Mouse (Mus musculus) heart, postnatal 0 days (tissue): ENCODE results near the gene Grik4. TPM values are rescaled to one million over a fixed set of nuclear protein-coding genes. Genes with fewer than 3 reads are reported as not detected.

Experiments used
- ATAC-seq: fragments of 200-750 bp; cut with Nextera tagmentation; 2 replicates; pipeline ENCODE4 v1.8.0; 2017; ENCODE audit warnings: low read depth, moderate number of reproducible peaks, moderate library complexity; ENCODE audit not compliant: insufficient read depth
- DNase-seq: peaks from one replicate; pipeline ENCODE4 v3.0.0-alpha.2; 2016; ENCODE audit warnings: low spot score
- H3K27ac ChIP-seq: fragments of 300-500 bp; sonication (generic); 2 replicates; pipeline ENCODE4 v1.5.1; 2014; ENCODE audit warnings: low read depth, mild to moderate bottlenecking
- H3K27me3 ChIP-seq: fragments of 300-500 bp; sonication (generic); 2 replicates; pipeline ENCODE4 v1.6.1; 2014; ENCODE audit warnings: low read length, mixed read lengths; ENCODE audit not compliant: control insufficient read depth, insufficient read depth
- H3K36me3 ChIP-seq: fragments of 300-500 bp; sonication (generic); replicated peaks from 2 replicates; pipeline ENCODE4 v1.6.1; 2014; ENCODE audit warnings: low read length, mixed read lengths; ENCODE audit not compliant: control insufficient read depth, insufficient read depth
- H3K4me1 ChIP-seq: fragments of 300-500 bp; sonication (generic); 2 replicates; pipeline ENCODE4 v1.6.1; 2014; ENCODE audit warnings: antibody characterized with exemption; ENCODE audit not compliant: control insufficient read depth, insufficient read depth
- H3K4me2 ChIP-seq: fragments of 300-500 bp; sonication (generic); 2 replicates; pipeline ENCODE4 v1.6.1; 2014; ENCODE audit warnings: low read depth, mild to moderate bottlenecking, low read length, moderate library complexity
- H3K4me3 ChIP-seq: fragments of 300-500 bp; sonication (generic); 2 replicates; pipeline ENCODE4 v1.5.1; 2014; ENCODE audit warnings: low read depth, low read length
- H3K9ac ChIP-seq: fragments of 300-500 bp; sonication (generic); replicated peaks from 2 replicates; pipeline ENCODE4 v1.6.1; 2014; ENCODE audit warnings: low read depth, low read length, mixed read lengths
- H3K9me3 ChIP-seq: fragments of 300-500 bp; sonication (generic); replicated peaks from 2 replicates; pipeline ENCODE4 v1.6.1; 2016; ENCODE audit warnings: low read length; ENCODE audit not compliant: control insufficient read depth
- CTCF ChIP-seq: IDR thresholded peaks from 2 replicates; pipeline ENCODE4 v1.5.1; 2016; ENCODE audit warnings: antibody characterized with exemption, control low read depth, low read depth
- EP300 ChIP-seq: IDR thresholded peaks from 2 replicates; pipeline ENCODE4 v1.6.1; 2016; ENCODE audit warnings: antibody characterized with exemption, low read depth
- WGBS: fragments of 180-500 bp; shearing (Covaris S2); extraction: QIAGEN DNeasy Blood & Tissue Kit; methylation state at CpG from one replicate; pipeline ENCODE4 v1.1.7; 2014; 5-methylcytosine and 5-hydroxymethylcytosine counted together
- polyA plus RNA-seq: library from polyadenylated mRNA; unstranded; fragments of >200 nt; fragmentation: Nextera tagmentation; extraction: Ambion mirVana; gene quantifications from 2 replicates; pipeline ENCODE4 v1.2.1, GENCODE M21; 2015
- total RNA-seq: library from RNA; depleted of rRNA; stranded (reverse); fragments of >200 nt; gene quantifications from 2 replicates; pipeline ENCODE4 v1.2.3, GENCODE M21; 2014; ENCODE audit warnings: low replicate concordance

Grik4 gene
- total and polyA plus RNA-seq, 2 experiments from 2014 or later: 0.03 TPM; not detected in 1

GRCm38 (mm10) chr9:42943057-42943529 is 1.2 kb downstream of the Grik4 start:
- peak overlapping the region; percentile 100; the same call in 1 of the 2 replicates for H3K4me2 ChIP-seq
- no peaks in the 10 kb centered on the region for H3K36me3 ChIP-seq
- no peak for TF ChIP-seq EP300
- no peak for TF ChIP-seq CTCF
- no peaks in the 10 kb centered on the region for H3K9me3 ChIP-seq
- peak overlapping the region; percentile 68; the same call in 1 of the 2 replicates for H3K4me3 ChIP-seq
- DNase-seq (no peak), ATAC-seq (no peak)
- peaks cover 75% of the 10 kb centered on the region for H3K27me3 ChIP-seq
- no peak overlapping the region for H3K27ac ChIP-seq
- no peak overlapping the region for H3K9ac ChIP-seq
- WGBS: 6% methylated on average over 9 of the region's 9 CpGs
- H3K4me1 ChIP-seq: peaks cover 5% of the 10 kb centered on the region; the same call in 1 of the 2 replicates

DNA sequence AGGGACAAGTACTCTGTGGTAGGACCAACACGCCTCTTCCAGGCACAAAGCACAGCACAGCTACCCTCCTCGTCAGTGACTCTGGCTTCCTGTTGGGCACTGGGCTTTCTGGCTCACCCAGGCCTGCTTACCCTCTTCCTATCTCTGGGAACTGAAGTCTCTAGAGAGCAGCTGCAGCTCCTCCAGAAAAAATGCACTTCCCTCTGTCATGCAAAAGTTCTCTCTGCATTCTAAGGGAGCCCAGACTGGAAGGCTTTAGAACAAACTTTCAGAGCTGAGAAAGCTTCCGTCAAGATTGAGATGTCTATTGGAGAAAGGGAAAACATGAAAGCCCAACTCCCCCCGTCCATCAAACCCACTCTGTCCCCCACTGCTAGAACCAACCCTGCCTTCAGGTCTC is 2.1 kb downstream of the Grik4 start:
- ATAC-seq (no peak), DNase-seq (no peak)
- Histone ChIP-seq H3K9ac (no peak overlapping the region), H3K9me3 (no peaks in the 10 kb centered on the region), H3K4me3 (no peak overlapping the region), H3K4me1 (peaks cover 5% of the 10 kb centered on the region; the same call in 1 of the 2 replicates), H3K27ac (no peak overlapping the region), H3K27me3 (peaks cover 75% of the 10 kb centered on the region), H3K36me3 (no peaks in the 10 kb centered on the region), H3K4me2 (no peak overlapping the region)
- no peak for TF ChIP-seq CTCF
- TF ChIP-seq EP300: no peak
- WGBS: 56% methylated on average over 4 of the region's 4 CpGs

DNA sequence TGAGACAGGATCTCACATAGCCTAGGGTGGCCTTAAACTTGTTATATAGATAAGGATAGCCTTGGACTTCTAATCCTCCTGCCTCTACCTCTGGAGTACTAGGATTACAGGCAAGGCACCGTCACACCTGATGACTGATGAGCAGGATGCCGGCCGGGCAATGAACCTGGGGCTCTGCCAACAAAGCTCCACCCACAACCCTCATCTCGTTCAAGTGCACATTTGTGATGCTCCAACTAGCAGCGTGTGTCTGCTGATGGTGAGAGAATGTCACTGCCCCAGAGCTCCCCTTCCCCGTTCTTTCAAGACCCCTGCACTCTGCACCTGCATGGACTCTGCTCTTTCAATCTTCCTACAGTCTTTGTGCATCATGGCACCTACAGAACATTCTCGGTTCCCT is 12.1 kb downstream of the Grik4 start:
- no peaks in the 10 kb centered on the region for H3K4me1 ChIP-seq
- no peak for TF ChIP-seq EP300
- no peak for TF ChIP-seq CTCF
- H3K27me3 ChIP-seq: peaks cover 36% of the 10 kb centered on the region
- DNase-seq (no peak), ATAC-seq (no peak)
- H3K9ac ChIP-seq: no peak overlapping the region
- no peak overlapping the region for H3K4me3 ChIP-seq
- no peak overlapping the region for H3K4me2 ChIP-seq
- no peak overlapping the region for H3K27ac ChIP-seq
- H3K36me3 ChIP-seq: no peaks in the 10 kb centered on the region
- WGBS: 40% methylated on average over 7 of the region's 7 CpGs
- no peaks in the 10 kb centered on the region for H3K9me3 ChIP-seq

GRCm38 (mm10) chr9:42927498-42927897 is 16.8 kb downstream of the Grik4 start:
- H3K36me3 ChIP-seq: no peaks in the 10 kb centered on the region
- H3K4me1 ChIP-seq: no peaks in the 10 kb centered on the region
- ATAC-seq: peak; percentile 44; the same call in 1 of the 2 replicates
- DNase-seq: no peak
- peaks cover 18% of the 10 kb centered on the region for H3K27me3 ChIP-seq
- 47% methylated on average over 10 of the region's 10 CpGs for WGBS
- no peak overlapping the region for H3K9ac ChIP-seq
- H3K4me2 ChIP-seq: no peak overlapping the region
- H3K4me3 ChIP-seq: no peak overlapping the region
- TF ChIP-seq CTCF: no peak
- no peak for TF ChIP-seq EP300
- H3K9me3 ChIP-seq: no peaks in the 10 kb centered on the region
- no peak overlapping the region for H3K27ac ChIP-seq

DNA sequence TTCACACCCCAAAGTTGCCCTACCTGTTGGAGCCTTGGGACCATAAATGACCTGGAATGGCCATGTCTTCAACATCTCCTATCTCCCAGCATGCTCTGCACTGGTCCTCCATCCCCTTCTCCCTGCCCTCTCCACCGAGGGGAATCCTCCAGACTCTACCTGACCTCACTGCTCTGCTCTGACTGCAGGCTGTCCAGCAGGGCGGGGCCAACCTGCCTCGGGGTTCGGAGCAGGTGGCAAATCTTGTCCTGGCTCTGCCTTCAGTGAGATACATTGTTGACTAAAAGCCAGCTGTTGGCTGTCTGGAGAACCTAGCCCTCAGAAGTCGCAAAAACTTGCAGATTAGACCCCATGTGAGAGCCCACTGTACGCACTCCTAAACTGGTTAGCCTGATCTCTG is 17.7 kb downstream of the Grik4 start:
- Histone ChIP-seq H3K4me1 (no peaks in the 10 kb centered on the region), H3K36me3 (no peaks in the 10 kb centered on the region), H3K27me3 (peaks cover 9% of the 10 kb centered on the region; the same call in 1 of the 2 replicates), H3K9me3 (no peaks in the 10 kb centered on the region), H3K4me2 (no peak overlapping the region), H3K9ac (no peak overlapping the region), H3K27ac (no peak overlapping the region), H3K4me3 (no peak overlapping the region)
- DNase-seq (no peak), ATAC-seq (no peak)
- 80% methylated on average over 6 of the region's 6 CpGs for WGBS
- no peak for TF ChIP-seq EP300
- no peak for TF ChIP-seq CTCF

DNA sequence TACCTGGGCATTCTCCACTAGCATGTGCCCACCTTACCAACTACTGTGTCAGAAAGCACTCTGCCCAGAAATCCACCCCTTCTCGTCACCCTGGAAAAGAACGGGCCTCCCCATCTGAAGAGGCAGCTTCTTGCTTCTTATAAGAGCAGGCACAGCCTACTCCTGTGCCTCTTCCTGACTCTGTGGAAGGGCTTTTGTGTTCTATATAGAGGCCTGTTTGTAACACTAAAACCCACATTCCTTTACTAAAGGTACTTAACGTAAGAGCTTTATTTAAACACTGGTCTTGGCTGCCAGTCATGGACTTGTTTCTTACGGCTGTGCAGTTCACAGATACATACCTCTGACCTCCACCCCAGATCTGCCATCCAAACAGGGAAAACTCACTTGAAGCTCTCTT is 22.5 kb downstream of the Grik4 start:
- no peak overlapping the region for H3K9ac ChIP-seq
- DNase-seq (no peak), ATAC-seq (no peak)
- WGBS: 69% methylated on average over 4 of the region's 4 CpGs
- H3K36me3 ChIP-seq: no peaks in the 10 kb centered on the region
- H3K27me3 ChIP-seq: 0 out of 2 replicates have a peak, but pooled peaks cover 2% of the 10 kb centered on the region
- no peak overlapping the region for H3K4me2 ChIP-seq
- no peak overlapping the region for H3K4me3 ChIP-seq
- TF ChIP-seq EP300 (no peak), CTCF (no peak)
- no peak overlapping the region for H3K27ac ChIP-seq
- H3K9me3 ChIP-seq: no peaks in the 10 kb centered on the region
- H3K4me1 ChIP-seq: no peaks in the 10 kb centered on the region
